Mouse (Mus musculus) megakaryocyte, embryonic 14.5 days (primary cell): ENCODE data around the gene Nfya. TPM values are rescaled to one million over a fixed set of nuclear protein-coding genes. Genes with fewer than 3 reads are reported as not detected.

Source experiments
- H3K27me3 ChIP-seq: replicated peaks from 2 replicates; pipeline ENCODE3; 2012; ENCODE audit warnings: inconsistent platforms
- H3K36me3 ChIP-seq: replicated peaks from 2 replicates; pipeline ENCODE3; 2012; ENCODE audit warnings: low read length, inconsistent platforms, mixed read lengths
- H3K4me1 ChIP-seq: 2 replicates; pipeline ENCODE4 v1.6.1; 2012; ENCODE audit warnings: inconsistent platforms
- H3K4me3 ChIP-seq: replicated peaks from 2 replicates; pipeline ENCODE3; 2012; ENCODE audit warnings: moderate library complexity, mild to moderate bottlenecking, inconsistent platforms
- H3K9me3 ChIP-seq: 2 replicates; pipeline ENCODE4 v1.6.1; 2012; ENCODE audit warnings: inconsistent platforms
- FLI1 ChIP-seq: IDR thresholded peaks from 2 replicates; pipeline ENCODE4 v1.6.1; 2012; ENCODE audit warnings: low read length, inconsistent platforms, mixed read lengths
- GATA1 ChIP-seq: IDR thresholded peaks from 3 replicates; pipeline ENCODE4 v1.6.1; 2012; ENCODE audit warnings: mixed read lengths, low read length, inconsistent platforms, borderline replicate concordance
- polyA plus RNA-seq: library from polyadenylated mRNA; stranded (reverse); fragments of >175 nt; gene quantifications from 2 replicates; pipeline ENCODE4 v1.2.3, GENCODE M21; 2012; ENCODE audit warnings: low replicate concordance; ENCODE audit not compliant: insufficient read depth

Nfya gene
- polyA plus RNA-seq, 1 experiment, result 12.7 TPM

- TF ChIP-seq GATA1 (no peak), FLI1 (no peak)
- Histone ChIP-seq H3K36me3 (no peaks in the 10 kb centered on the region), H3K4me3 (no peak within 1 kb of the TSS)
Observed at GRCm38 (mm10) chr17:48432158-48432980, 22.7 kb upstream of the Nfya start, which contains the start of gene Apobec2. Gene Apobec2 (minus strand): TSS chr17:48432930.

GRCm38 (mm10) chr17:48431054-48431453 is 21.3 kb upstream of the Nfya start:
- TF ChIP-seq GATA1, result no peak
- TF ChIP-seq FLI1, result no peak
- H3K36me3 ChIP-seq, result no peaks in the 10 kb centered on the region
- H3K4me3 ChIP-seq, result no peak overlapping the region
- peaks cover 56% of the 10 kb centered on the region for H3K4me1 ChIP-seq
- H3K27me3 ChIP-seq, result peaks cover 3% of the 10 kb centered on the region
- H3K9me3 ChIP-seq, result no peaks in the 10 kb centered on the region

More at GRCm38 (mm10) chr17:48432158-48432980, 22.7 kb upstream of the Nfya start, which contains the start of gene Apobec2:
- Histone ChIP-seq H3K4me1 (peaks cover 48% of the 10 kb centered on the region), H3K9me3 (no peaks in the 10 kb centered on the region), H3K27me3 (peaks cover 3% of the 10 kb centered on the region)

GRCm38 (mm10) chr17:48430394-48430793 is 20.7 kb upstream of the Nfya start:
- H3K36me3 ChIP-seq, result no peaks in the 10 kb centered on the region
- H3K4me1 ChIP-seq, result peaks cover 62% of the 10 kb centered on the region
- no peak for TF ChIP-seq GATA1
- no peak overlapping the region for H3K4me3 ChIP-seq
- no peaks in the 10 kb centered on the region for H3K9me3 ChIP-seq
- H3K27me3 ChIP-seq, result peaks cover 2% of the 10 kb centered on the region

GRCm38 (mm10) chr17:48427852-48428530 is 18.3 kb upstream of the Nfya start:
- no peaks in the 10 kb centered on the region for H3K27me3 ChIP-seq
- no peak for TF ChIP-seq GATA1
- no peak overlapping the region for H3K4me3 ChIP-seq
- no peaks in the 10 kb centered on the region for H3K36me3 ChIP-seq
- H3K4me1 ChIP-seq, result peaks cover 62% of the 10 kb centered on the region
- H3K9me3 ChIP-seq, result no peaks in the 10 kb centered on the region

GRCm38 (mm10) chr17:48426991-48427750 is 17.5 kb upstream of the Nfya start:
- Histone ChIP-seq H3K36me3 (no peaks in the 10 kb centered on the region), H3K4me3 (no peak overlapping the region), H3K4me1 (peaks cover 55% of the 10 kb centered on the region), H3K27me3 (no peaks in the 10 kb centered on the region), H3K9me3 (no peaks in the 10 kb centered on the region)
- TF ChIP-seq FLI1 (no peak), GATA1 (no peak)

GRCm38 (mm10) chr17:48425823-48426612 is 16.3 kb upstream of the Nfya start:
- TF ChIP-seq GATA1 (no peak), FLI1 (no peak)
- Histone ChIP-seq H3K9me3 (no peaks in the 10 kb centered on the region), H3K4me1 (peaks cover 46% of the 10 kb centered on the region), H3K27me3 (no peaks in the 10 kb centered on the region), H3K4me3 (no peak overlapping the region), H3K36me3 (peaks cover 11% of the 10 kb centered on the region)

GRCm38 (mm10) chr17:48424237-48424636 is 14.5 kb upstream of the Nfya start:
- TF ChIP-seq FLI1, result no peak
- TF ChIP-seq GATA1, result no peak
- H3K9me3 ChIP-seq, result no peaks in the 10 kb centered on the region
- peaks cover 41% of the 10 kb centered on the region for H3K4me1 ChIP-seq
- peaks cover 14% of the 10 kb centered on the region for H3K36me3 ChIP-seq
- no peak overlapping the region for H3K4me3 ChIP-seq
- no peaks in the 10 kb centered on the region for H3K27me3 ChIP-seq

- peaks cover 55% of the 10 kb centered on the region for H3K4me1 ChIP-seq
- no peak for TF ChIP-seq GATA1
- TF ChIP-seq FLI1, result no peak
- H3K4me3 ChIP-seq, result no peak overlapping the region
- no peaks in the 10 kb centered on the region for H3K9me3 ChIP-seq
- no peaks in the 10 kb centered on the region for H3K27me3 ChIP-seq
- H3K36me3 ChIP-seq, result peaks cover 49% of the 10 kb centered on the region
Observed at GRCm38 (mm10) chr17:48419571-48419970, 9.9 kb upstream of the Nfya start.

GRCm38 (mm10) chr17:48418781-48419180 is 9.1 kb upstream of the Nfya start:
- peaks cover 57% of the 10 kb centered on the region for H3K36me3 ChIP-seq
- H3K27me3 ChIP-seq, result no peaks in the 10 kb centered on the region
- no peaks in the 10 kb centered on the region for H3K9me3 ChIP-seq
- H3K4me3 ChIP-seq, result peak overlapping the region; percentile 91
- peaks cover 62% of the 10 kb centered on the region for H3K4me1 ChIP-seq
- TF ChIP-seq FLI1 (no peak), GATA1 (no peak)
